Mouse (Mus musculus) MEL (cell line): ENCODE measurements around the gene Focad. TPM values are rescaled to one million over a fixed set of nuclear protein-coding genes. Genes with fewer than 3 reads are reported as not detected.
A peak's percentile ranks its signal among the peaks of the same experiment; 100 is the strongest.

Source experiments
- DNase-seq: peaks from one replicate; pipeline ENCODE4 v3.0.0; 2011; ENCODE audit warnings: low read depth, low spot score
- H3K27ac ChIP-seq: 2 replicates; pipeline ENCODE4 v1.5.1; 2012; ENCODE audit warnings: low read depth, mild to moderate bottlenecking, control low read depth, low read length, moderate library complexity; ENCODE audit not compliant: control insufficient read depth
- H3K27me3 ChIP-seq, 2 experiments: fragments of 150-350 bp in 1 of 2; sonication (generic) in 1 of 2; 2 replicates each; pipeline ENCODE4 v1.6.1; 2012; ENCODE audit warnings: low read length in 2 of 2, mild to moderate bottlenecking in 2 of 2, improper control_type of control experiment in 1 of 2, moderate library complexity in 1 of 2; ENCODE audit not compliant: insufficient read depth in 2 of 2, control insufficient read depth in 1 of 2
- H3K36me3 ChIP-seq, 2 experiments: 2 replicates each; pipeline ENCODE4 v1.6.1; 2012 to 2014; ENCODE audit warnings: low read length in 2 of 2, improper control_type of control experiment in 1 of 2, inconsistent platforms in 1 of 2, mild to moderate bottlenecking in 1 of 2; ENCODE audit not compliant: insufficient read depth in 2 of 2, control insufficient read depth in 1 of 2
- H3K4me1 ChIP-seq, 2 experiments: fragments of 150-350 bp in 1 of 2; sonication (generic) in 1 of 2; 2 replicates each; pipeline ENCODE4 v1.6.1; 2012; ENCODE audit warnings: low read length in 2 of 2, improper control_type of control experiment in 1 of 2, mild to moderate bottlenecking in 1 of 2; ENCODE audit not compliant: insufficient read depth in 2 of 2, control insufficient read depth in 1 of 2
- H3K4me3 ChIP-seq, 2 experiments: fragments of 150-350 bp in 1 of 2; sonication (generic) in 1 of 2; 2 replicates each; pipeline ENCODE4 v1.5.1; 2012; ENCODE audit warnings: low read depth in 2 of 2, low read length in 2 of 2, mild to moderate bottlenecking in 2 of 2, moderate library complexity in 2 of 2, control low read depth in 1 of 2, improper control_type of control experiment in 1 of 2; ENCODE audit not compliant: control insufficient read depth in 1 of 2, insufficient read depth in 1 of 2
- H3K79me2 ChIP-seq: 2 replicates; pipeline ENCODE4 v1.6.1; 2012; ENCODE audit warnings: mild to moderate bottlenecking, low read length, moderate library complexity; ENCODE audit not compliant: control insufficient read depth, poor library complexity, insufficient read depth
- H3K9ac ChIP-seq: 2 replicates; pipeline ENCODE4 v1.6.1; 2012; ENCODE audit warnings: low read depth, mild to moderate bottlenecking, control low read depth, low read length, moderate library complexity; ENCODE audit not compliant: control insufficient read depth, poor library complexity, severe bottlenecking
- H3K9me3 ChIP-seq: fragments of 150-350 bp; sonication (generic); replicated peaks from 2 replicates; pipeline ENCODE4 v1.6.1; 2012; ENCODE audit warnings: mild to moderate bottlenecking, low read length, improper control_type of control experiment, moderate library complexity; ENCODE audit not compliant: insufficient read depth
- BHLHE40 ChIP-seq: IDR thresholded peaks from 2 replicates; pipeline ENCODE4 v1.6.1; 2012; ENCODE audit warnings: low read depth, mild to moderate bottlenecking, inconsistent platforms, low read length, improper control_type of control experiment, borderline replicate concordance
- CHD1 ChIP-seq: IDR thresholded peaks from 2 replicates; pipeline ENCODE4 v1.6.1; 2012; ENCODE audit warnings: low read depth, mild to moderate bottlenecking, inconsistent platforms, low read length, improper control_type of control experiment
- CTCF ChIP-seq, 3 experiments: IDR thresholded peaks in 2 of 3; conservative IDR thresholded peaks in 1 of 3; 2 replicates each; pipeline ENCODE4 v1.5.1; 2011 to 2012; ENCODE audit warnings: low read length in 3 of 3, low read depth in 2 of 3, mild to moderate bottlenecking in 2 of 3, improper control_type of control experiment in 1 of 3, inconsistent platforms in 1 of 3, mixed read lengths in 1 of 3, moderate library complexity in 1 of 3; ENCODE audit not compliant: control insufficient read depth in 1 of 3, insufficient read depth in 1 of 3, poor library complexity in 1 of 3, severe bottlenecking in 1 of 3
- E2F4 ChIP-seq: IDR thresholded peaks from 2 replicates; pipeline ENCODE4 v1.6.1; 2011; ENCODE audit warnings: low read depth, low read length, improper control_type of control experiment, borderline replicate concordance
- EP300 ChIP-seq, 2 experiments: IDR thresholded peaks; 2 replicates each; pipeline ENCODE4 v1.6.1; 2011; ENCODE audit warnings: improper control_type of control experiment in 2 of 2, low read length in 2 of 2, low read depth in 1 of 2, mild to moderate bottlenecking in 1 of 2
- ETS1 ChIP-seq: IDR thresholded peaks from 2 replicates; pipeline ENCODE4 v1.6.1; 2012; ENCODE audit warnings: low read depth, mild to moderate bottlenecking, inconsistent platforms, low read length, improper control_type of control experiment, moderate library complexity
- GATA1 ChIP-seq: IDR thresholded peaks from 2 replicates; pipeline ENCODE4 v1.6.1; 2011; ENCODE audit warnings: low read depth, low read length, improper control_type of control experiment
- MAFK ChIP-seq: IDR thresholded peaks from 2 replicates; pipeline ENCODE4 v1.6.1; 2011; ENCODE audit warnings: low read depth, mild to moderate bottlenecking, low read length, improper control_type of control experiment, borderline replicate concordance
- MAX ChIP-seq: IDR thresholded peaks from 2 replicates; pipeline ENCODE4 v1.6.1; 2011; ENCODE audit warnings: low read length, improper control_type of control experiment
- MAZ ChIP-seq: IDR thresholded peaks from 2 replicates; pipeline ENCODE4 v1.6.1; 2012; ENCODE audit warnings: low read depth, mild to moderate bottlenecking, inconsistent platforms, low read length, improper control_type of control experiment
- MYC ChIP-seq: IDR thresholded peaks from 2 replicates; pipeline ENCODE4 v1.6.1; 2011; ENCODE audit warnings: low read depth, mild to moderate bottlenecking, low read length, improper control_type of control experiment, moderate library complexity
- NELFE ChIP-seq: IDR thresholded peaks from 2 replicates; pipeline ENCODE4 v1.6.1; 2011; ENCODE audit warnings: low read depth, low read length, improper control_type of control experiment
- POLR2AphosphoS2 ChIP-seq: IDR thresholded peaks from 2 replicates; pipeline ENCODE4 v1.6.1; 2011; ENCODE audit warnings: low read length, improper control_type of control experiment
- RCOR1 ChIP-seq: IDR thresholded peaks from 2 replicates; pipeline ENCODE4 v1.6.1; 2012; ENCODE audit warnings: low read depth, mild to moderate bottlenecking, inconsistent platforms, low read length, improper control_type of control experiment
- SIN3A ChIP-seq: IDR thresholded peaks from 2 replicates; pipeline ENCODE4 v1.6.1; 2012; ENCODE audit warnings: low read length, improper control_type of control experiment, inconsistent platforms
- SMC3 ChIP-seq: IDR thresholded peaks from 2 replicates; pipeline ENCODE4 v1.6.1; 2011; ENCODE audit warnings: low read depth, low read length, improper control_type of control experiment
- TAL1 ChIP-seq: IDR thresholded peaks from 2 replicates; pipeline ENCODE4 v1.6.1; 2012; ENCODE audit warnings: mild to moderate bottlenecking, inconsistent platforms, low read length, moderate library complexity, mixed read lengths
- TBP ChIP-seq: IDR thresholded peaks from 2 replicates; pipeline ENCODE4 v1.8.0; 2011; ENCODE audit warnings: low read depth, low read length, improper control_type of control experiment
- TCF12 ChIP-seq: IDR thresholded peaks from 2 replicates; pipeline ENCODE4 v1.6.1; 2014; ENCODE audit warnings: low read depth, mild to moderate bottlenecking, inconsistent platforms, low read length, improper control_type of control experiment, moderate library complexity
- USF1 ChIP-seq: IDR thresholded peaks from 2 replicates; pipeline ENCODE4 v1.6.1; 2014; ENCODE audit warnings: low read depth, mild to moderate bottlenecking, inconsistent platforms, low read length, improper control_type of control experiment, moderate library complexity
- ZKSCAN1 ChIP-seq: IDR thresholded peaks from 2 replicates; pipeline ENCODE4 v1.6.1; 2012; ENCODE audit warnings: low read depth, mild to moderate bottlenecking, inconsistent platforms, low read length, improper control_type of control experiment, moderate library complexity
- polyA plus RNA-seq, 2 experiments: library from polyadenylated mRNA; stranded (reverse) in 1 of 2; unstranded in 1 of 2; fragments of >175 nt in 1 of 2; fragments of >200 nt in 1 of 2; gene quantifications; 2 replicates each; pipeline versions ENCODE4 v1.2.1 to v1.2.4; 2012; ENCODE audit warnings: low replicate concordance in 2 of 2, low read depth in 1 of 2; ENCODE audit not compliant: insufficient read length in 2 of 2, insufficient read depth in 1 of 2, missing spikeins in 1 of 2
- total RNA-seq: library from RNA; depleted of rRNA; stranded (reverse); fragments of 300-350 nt; gene quantifications from 2 replicates; pipeline ENCODE4 v1.2.3, GENCODE M21; 2012

Focad gene
- total and polyA plus RNA-seq, 3 experiments, result 17.8 to 19.7 TPM; not detected in 1

DNA sequence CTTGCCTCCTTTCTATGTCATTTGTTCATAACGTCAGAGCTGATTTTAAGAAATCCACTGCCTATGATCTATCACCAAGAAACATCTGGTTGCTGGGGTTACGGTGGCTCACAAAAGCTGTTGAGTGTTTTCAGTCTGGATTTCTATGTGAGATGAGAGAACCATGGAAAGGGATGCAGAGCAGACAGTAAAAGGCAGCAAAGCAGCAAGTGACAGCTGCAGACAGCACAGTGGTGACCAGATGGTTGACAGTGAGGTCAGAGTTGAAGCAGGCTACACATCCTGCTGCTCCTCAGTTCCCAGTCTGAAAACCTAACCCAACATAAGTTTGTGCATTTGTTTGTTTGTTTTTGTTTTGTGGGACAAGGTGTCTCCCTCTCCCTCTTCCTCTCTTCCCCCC lies 19.0 kb upstream of the Focad start:
- Histone ChIP-seq H3K4me3 (no peak overlapping the region), H3K4me1 (peaks cover 10 to 11% of the 10 kb centered on the region in 2 experiments; a peak in 2 of 4 replicates), H3K79me2 (no peaks in the 10 kb centered on the region), H3K27me3 (no peaks in the 10 kb centered on the region), H3K36me3 (peaks cover 0 to 9% of the 10 kb centered on the region in 2 experiments; a peak in 2 of 4 replicates), H3K9me3 (no peaks in the 10 kb centered on the region), H3K27ac (no peak overlapping the region), H3K9ac (no peak overlapping the region)
- no peak for DNase-seq
- TF ChIP-seq BHLHE40 (no peak), RCOR1 (no peak), MAFK (no peak), E2F4 (no peak)

DNA sequence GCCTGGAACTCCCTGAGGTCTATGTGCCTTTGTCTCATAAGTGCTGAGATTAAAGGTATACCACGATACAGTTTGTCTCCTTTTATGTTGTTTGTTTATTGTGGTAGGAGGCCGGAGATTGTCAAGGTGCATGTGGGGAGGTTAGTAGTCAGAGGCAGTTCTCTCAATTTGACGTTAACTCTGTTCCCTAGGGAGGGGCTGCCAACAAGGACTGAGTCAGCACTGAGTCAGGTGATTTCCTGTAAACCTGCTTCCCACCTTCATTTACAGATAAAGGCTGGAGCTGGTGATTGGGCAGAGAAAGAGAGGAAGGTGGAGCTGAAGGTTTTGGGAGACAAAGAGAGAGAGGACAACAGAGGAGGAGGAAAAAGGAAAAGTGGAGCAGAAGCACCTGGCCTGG lies 15.4 kb upstream of the Focad start:
- Histone ChIP-seq H3K36me3 (peaks cover 0 to 21% of the 10 kb centered on the region in 2 experiments; a peak in 2 of 4 replicates), H3K27me3 (no peaks in the 10 kb centered on the region), H3K9me3 (no peaks in the 10 kb centered on the region), H3K9ac (no peak overlapping the region), H3K4me1 (peaks cover 21 to 25% of the 10 kb centered on the region in 2 experiments), H3K4me3 (no peak overlapping the region), H3K27ac (no peak overlapping the region), H3K79me2 (no peaks in the 10 kb centered on the region)
- DNase-seq, result peak; percentile 60
- peak; percentile 75 for TF ChIP-seq MAFK
- no peak for TF ChIP-seq SMC3
- peak; percentile 89 for TF ChIP-seq ETS1
- TF ChIP-seq TCF12, result 0 out of 2 replicates have a peak, but pooled peaks have one; percentile 28
- no peak for TF ChIP-seq CTCF (IDR thresholded peaks at IDR 0.05 in 2 of 3, conservative IDR thresholded peaks at IDR 0.05 in 1 of 3; ENCODE audit: control insufficient read depth in 1 of 3, insufficient read depth in 1 of 3, low read depth in 2 of 3, low read length in 3 of 3, poor library complexity in 1 of 3, severe bottlenecking in 1 of 3)
- TF ChIP-seq MAZ, result 0 out of 2 replicates have a peak, but pooled peaks have one; percentile 57
- TF ChIP-seq MAX, result no peak
- peak; percentile 74; the same call in 1 of the 2 replicates for TF ChIP-seq BHLHE40
- TF ChIP-seq MYC, result no peak
- TF ChIP-seq USF1, result peak; percentile 82
- TF ChIP-seq CHD1, result no peak
- TF ChIP-seq TBP, result no peak
- no peak for TF ChIP-seq POLR2AphosphoS2
- TF ChIP-seq ZKSCAN1, result no peak
- TF ChIP-seq E2F4, result no peak
- TF ChIP-seq GATA1, result 0 out of 2 replicates have a peak, but pooled peaks have one; percentile 10
- TF ChIP-seq EP300 (IDR thresholded peaks at IDR 0.05; ENCODE audit: low read depth in 1 of 2, low read length in 2 of 2), result peak; percentile 47 to 55; a peak in 3 of 4 replicates
- TF ChIP-seq TAL1, result no peak
- TF ChIP-seq NELFE, result no peak
- peak; percentile 32; the same call in 1 of the 2 replicates for TF ChIP-seq SIN3A
